Mouse (Mus musculus) megakaryocyte, embryonic 14.5 days (primary cell): ENCODE measurements at regions not wholly inside any gene's neighbourhood (a gene's known extent, or its start where the extent isn't known, plus 50 kb on each side); places are given as distances from the start of the nearest gene placed in this dataset.

ENCODE experiments used
- FLI1 ChIP-seq: IDR thresholded peaks from 2 replicates; pipeline ENCODE4 v1.6.1; 2012; ENCODE audit warnings: low read length, inconsistent platforms, mixed read lengths
- GATA1 ChIP-seq: IDR thresholded peaks from 3 replicates; pipeline ENCODE4 v1.6.1; 2012; ENCODE audit warnings: mixed read lengths, low read length, inconsistent platforms, borderline replicate concordance

GRCm38 (mm10) chr13:53756970-53757530 is 284.2 kb upstream of the Msx2 start:
- TF ChIP-seq GATA1 (no peak), FLI1 (no peak)
